Mouse (Mus musculus) limb, embryonic 11.5 days (tissue): ENCODE results near the gene Trhr2. TPM values are rescaled to one million over a fixed set of nuclear protein-coding genes. Genes with fewer than 3 reads are reported as not detected.

ENCODE experiments used
- ATAC-seq: fragments of 200-750 bp; cut with Nextera tagmentation; 2 replicates; pipeline ENCODE4 v1.8.0; 2017; ENCODE audit warnings: low read depth; ENCODE audit not compliant: insufficient number of reproducible peaks, low FRiP score, low TSS enrichment
- DNase-seq: peaks from one replicate; pipeline ENCODE4 v3.0.0-alpha.2; 2015; ENCODE audit warnings: low spot score
- H3K27ac ChIP-seq: fragments of 300-500 bp; sonication (generic); replicated peaks from 2 replicates; pipeline ENCODE4 v1.5.1; 2014; ENCODE audit warnings: low read depth, mild to moderate bottlenecking, low read length
- H3K27me3 ChIP-seq: fragments of 300-500 bp; sonication (generic); 2 replicates; pipeline ENCODE4 v1.6.1; 2014; ENCODE audit warnings: mild to moderate bottlenecking, low read length, mixed read lengths; ENCODE audit not compliant: control insufficient read depth, insufficient read depth
- H3K36me3 ChIP-seq: fragments of 300-500 bp; sonication (generic); 2 replicates; pipeline ENCODE4 v1.6.1; 2014; ENCODE audit warnings: mild to moderate bottlenecking, low read length, moderate library complexity, mixed read lengths; ENCODE audit not compliant: control insufficient read depth, insufficient read depth
- H3K4me1 ChIP-seq: fragments of 300-500 bp; sonication (generic); 2 replicates; pipeline ENCODE4 v1.6.1; 2014; ENCODE audit warnings: low read length, mixed read lengths; ENCODE audit not compliant: control insufficient read depth, insufficient read depth
- H3K4me2 ChIP-seq: fragments of 300-500 bp; sonication (generic); 2 replicates; pipeline ENCODE4 v1.6.1; 2014; ENCODE audit warnings: low read depth, mild to moderate bottlenecking, moderate library complexity; ENCODE audit not compliant: severe bottlenecking
- H3K4me3 ChIP-seq: fragments of 300-500 bp; sonication (generic); 2 replicates; pipeline ENCODE4 v1.5.1; 2014; ENCODE audit warnings: low read depth, low read length
- H3K9ac ChIP-seq: fragments of 300-500 bp; sonication (generic); 2 replicates; pipeline ENCODE4 v1.6.1; 2014; ENCODE audit warnings: mild to moderate bottlenecking, low read length
- H3K9me3 ChIP-seq: fragments of 300-500 bp; sonication (generic); 2 replicates; pipeline ENCODE4 v1.6.1; 2016; ENCODE audit warnings: low read length; ENCODE audit not compliant: control insufficient read depth
- WGBS: fragments of 180-500 bp; shearing (Covaris S2); extraction: QIAGEN DNeasy Blood & Tissue Kit; methylation state at CpG from one replicate; pipeline ENCODE4 v1.1.7; 2014; 5-methylcytosine and 5-hydroxymethylcytosine counted together
- polyA plus RNA-seq: library from polyadenylated mRNA; unstranded; fragments of >200 nt; fragmentation: Nextera tagmentation; extraction: Ambion mirVana; gene quantifications from 2 replicates; pipeline ENCODE4 v1.2.1, GENCODE M21; 2014

Gene Trhr2
- polyA plus RNA-seq, 1 experiment from 2014 or later, result not detected

DNA sequence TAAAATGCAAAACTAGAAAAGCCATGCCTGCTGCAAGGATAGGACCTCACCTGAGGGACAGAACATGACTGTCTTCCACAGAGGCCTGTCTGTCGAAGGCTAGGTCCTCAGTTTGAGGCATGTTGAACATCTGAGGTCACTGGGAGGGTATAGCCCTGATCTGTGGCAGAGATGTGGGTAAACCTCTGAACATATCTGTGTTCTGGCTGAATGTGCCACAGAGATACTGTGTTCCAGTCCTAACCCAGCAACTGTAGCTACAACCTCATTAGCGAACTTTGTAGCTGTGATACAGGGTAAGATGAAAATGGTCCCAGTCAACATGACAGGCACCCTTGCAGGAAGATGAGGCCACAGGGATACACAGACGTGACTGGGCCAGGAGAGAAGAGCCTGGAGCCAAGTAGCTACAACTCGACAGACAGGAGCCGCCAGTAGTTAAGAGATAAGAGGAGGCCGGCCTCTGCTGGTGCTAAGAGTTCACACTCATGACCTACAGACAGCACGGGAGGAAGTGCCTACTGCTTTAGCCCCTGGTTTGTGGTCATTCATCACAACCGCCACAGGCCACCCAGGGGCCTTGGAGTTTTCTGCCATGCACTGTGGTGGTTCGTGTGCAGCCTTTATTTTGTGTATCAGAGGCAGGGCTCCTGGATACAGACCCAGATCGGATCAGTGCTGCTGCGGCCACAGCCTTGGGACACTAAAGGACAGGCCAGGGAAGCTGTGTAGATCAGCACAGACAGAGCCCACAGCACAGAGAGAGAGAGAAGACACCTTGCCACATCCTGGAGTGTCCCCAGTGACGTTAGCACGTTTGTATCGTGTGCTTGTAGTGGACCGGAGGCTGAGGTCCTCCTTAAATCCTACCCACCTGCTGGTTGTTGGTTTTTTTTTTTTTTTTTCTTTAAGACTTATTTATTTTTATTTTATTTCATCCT lies 10.9 kb downstream of the Trhr2 start:
- Histone ChIP-seq H3K27me3 (0 out of 2 replicates have a peak, but pooled peaks cover under 1% of the 10 kb centered on the region), H3K27ac (no peak overlapping the region), H3K9ac (no peak overlapping the region), H3K9me3 (no peaks in the 10 kb centered on the region), H3K4me2 (no peak overlapping the region), H3K36me3 (no peaks in the 10 kb centered on the region), H3K4me1 (peaks cover 3% of the 10 kb centered on the region; the same call in 1 of the 2 replicates), H3K4me3 (no peak overlapping the region)
- DNase-seq (no peak), ATAC-seq (no peak)
- whole genome bisulfite sequencing, result 22% methylated on average over 15 of the region's 15 CpGs

DNA sequence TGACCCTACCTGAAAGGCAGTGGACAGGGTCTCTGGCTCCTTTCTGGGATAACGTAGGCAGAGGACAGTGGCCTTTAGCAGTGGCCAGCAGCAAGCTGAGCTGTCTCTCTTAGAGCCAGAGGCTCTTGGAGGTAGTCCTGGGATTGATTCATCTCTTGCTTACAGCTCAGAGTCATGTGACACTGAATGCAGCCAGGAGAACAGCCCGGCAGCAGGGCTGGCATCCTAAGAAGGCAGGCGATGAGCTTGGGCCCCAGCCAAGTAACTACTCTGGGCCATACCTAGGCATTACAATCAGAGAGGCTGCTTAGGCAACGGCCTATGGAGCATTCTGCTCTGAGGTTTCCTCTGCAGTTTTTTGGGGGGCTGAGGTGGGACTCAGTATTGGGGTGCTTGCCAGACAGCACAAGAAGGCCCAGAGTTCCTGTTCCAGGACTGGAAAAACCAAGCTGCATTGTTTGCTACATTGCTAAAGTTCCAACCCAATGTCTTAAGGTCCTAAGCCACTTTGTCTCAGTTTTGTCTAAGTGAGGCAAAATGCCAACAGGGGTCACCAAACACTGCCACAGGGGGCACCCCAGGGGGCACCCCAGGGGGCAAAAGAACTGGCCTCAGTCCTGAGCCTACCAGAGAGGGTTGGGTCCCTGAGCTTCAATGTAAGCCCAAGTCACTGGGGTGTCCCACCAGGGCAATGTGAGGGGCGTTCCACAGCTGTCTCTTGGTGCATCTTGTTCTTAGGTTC lies 12.6 kb downstream of the Trhr2 start:
- WGBS, result 77% methylated on average over 5 of the region's 5 CpGs

DNA sequence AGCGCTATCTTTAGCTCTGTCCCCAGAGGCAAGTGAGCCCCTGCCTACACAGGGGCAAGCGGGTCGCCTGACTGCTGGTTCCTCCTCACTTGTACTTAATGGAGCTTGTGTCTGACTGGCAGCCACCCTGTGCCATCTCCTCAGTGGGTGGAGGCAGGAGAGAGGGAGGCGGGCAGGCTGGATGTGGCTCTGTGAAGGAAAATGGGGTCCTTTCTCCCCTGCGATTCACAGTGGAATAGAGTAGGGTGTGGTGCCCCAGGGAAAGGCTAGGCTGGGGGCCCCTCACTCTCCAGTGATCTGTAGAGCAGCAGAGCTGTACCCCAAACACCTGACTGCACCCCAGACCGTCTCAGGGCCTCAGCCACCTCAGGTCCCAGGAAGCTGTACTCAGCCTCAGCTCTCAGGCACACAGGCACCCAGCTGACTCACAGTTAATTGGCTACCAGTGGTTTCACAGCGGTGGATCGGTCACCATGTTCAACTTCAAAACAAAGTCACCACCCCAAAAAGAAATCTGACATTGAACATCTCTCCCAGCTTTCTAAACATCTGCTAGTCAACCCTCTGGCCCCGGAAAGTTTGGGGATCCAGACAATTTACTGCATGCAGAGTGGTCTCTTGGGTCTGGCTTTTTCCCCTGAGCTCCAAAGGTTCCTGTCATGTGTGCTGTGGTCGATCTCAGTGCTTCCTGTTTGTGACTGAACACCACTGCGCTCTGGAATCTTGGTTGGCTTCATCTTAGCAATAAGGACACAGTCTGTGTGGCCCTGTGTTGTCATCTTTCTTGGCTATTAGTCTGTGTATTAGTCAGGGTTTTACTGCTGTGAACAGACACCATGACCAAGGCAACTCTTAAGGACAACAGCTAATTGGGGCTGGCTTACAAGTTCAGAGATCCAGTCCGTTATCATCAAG lies 15.1 kb downstream of the Trhr2 start:
- WGBS, result 61% methylated on average over 12 of the region's 12 CpGs
- Histone ChIP-seq H3K4me1 (peaks cover 7% of the 10 kb centered on the region), H3K9me3 (no peaks in the 10 kb centered on the region), H3K4me2 (no peak overlapping the region), H3K4me3 (no peak overlapping the region), H3K9ac (no peak overlapping the region), H3K36me3 (no peaks in the 10 kb centered on the region), H3K27ac (no peak overlapping the region), H3K27me3 (peaks cover 22% of the 10 kb centered on the region)
- DNase-seq (no peak), ATAC-seq (no peak)

More for the DNA sequence above, 12.6 kb downstream of the Trhr2 start:
- H3K27ac ChIP-seq, result no peak overlapping the region
- no peak overlapping the region for H3K9ac ChIP-seq
- H3K4me2 ChIP-seq, result no peak overlapping the region
- H3K4me1 ChIP-seq, result peaks cover 6% of the 10 kb centered on the region
- DNase-seq (no peak), ATAC-seq (no peak)
- H3K9me3 ChIP-seq, result no peaks in the 10 kb centered on the region
- no peak overlapping the region for H3K4me3 ChIP-seq
- peaks cover 13% of the 10 kb centered on the region; the same call in 1 of the 2 replicates for H3K27me3 ChIP-seq
- no peaks in the 10 kb centered on the region for H3K36me3 ChIP-seq

DNA sequence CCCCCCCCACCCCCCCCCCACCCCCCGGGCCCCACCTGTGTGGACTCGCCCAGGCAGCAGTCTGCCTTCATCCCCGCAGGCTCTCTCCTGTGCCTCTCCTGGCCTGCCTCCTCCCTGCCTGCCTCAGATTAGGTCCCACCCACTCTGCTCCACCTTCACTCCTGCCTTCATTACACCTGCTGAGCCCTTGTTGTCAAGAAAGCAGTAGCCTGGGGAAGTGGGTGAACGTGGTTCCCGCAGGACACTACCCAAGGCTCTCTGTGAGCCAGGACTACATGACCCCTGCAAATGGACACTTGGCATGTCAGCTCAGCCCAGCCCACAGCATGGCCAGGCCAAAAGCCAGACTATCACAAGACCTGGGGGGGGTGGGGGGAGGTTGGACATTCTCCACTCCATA lies 16.3 kb downstream of the Trhr2 start:
- Histone ChIP-seq H3K36me3 (no peaks in the 10 kb centered on the region), H3K4me1 (peaks cover 7% of the 10 kb centered on the region; the same call in 1 of the 2 replicates), H3K4me2 (peak overlapping the region; percentile 21; the same call in 1 of the 2 replicates), H3K27me3 (peaks cover 22% of the 10 kb centered on the region), H3K27ac (no peak overlapping the region), H3K9ac (no peak overlapping the region), H3K4me3 (peak overlapping the region; percentile 22; the same call in 1 of the 2 replicates), H3K9me3 (no peaks in the 10 kb centered on the region)
- ATAC-seq, result peak; percentile 60; the same call in 1 of the 2 replicates
- 5% methylated on average over 2 of the region's 5 CpGs for WGBS
- DNase-seq, result no peak

DNA sequence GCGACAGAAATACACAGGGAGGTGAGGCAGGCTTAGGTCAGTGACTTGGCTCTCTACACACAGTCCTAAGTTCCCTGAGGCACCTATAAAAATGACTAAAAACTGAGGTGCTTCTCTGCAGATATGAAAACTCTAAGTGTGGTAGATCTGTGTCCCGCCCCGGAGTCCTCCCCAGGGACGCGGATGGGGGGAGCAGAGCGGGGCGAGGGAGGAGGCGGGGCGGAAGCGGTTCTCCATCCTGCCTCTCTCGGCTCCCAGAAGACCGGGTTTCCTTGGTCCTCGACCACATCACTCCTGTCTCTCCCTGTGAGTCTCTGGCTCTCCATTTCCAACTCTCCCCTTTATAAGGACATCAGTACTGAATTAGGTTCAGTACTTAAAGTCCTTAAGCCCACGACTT lies 16.8 kb downstream of the Trhr2 start:
- Histone ChIP-seq H3K36me3 (no peaks in the 10 kb centered on the region), H3K4me2 (peak overlapping the region; percentile 59), H3K4me1 (peaks cover 7% of the 10 kb centered on the region; the same call in 1 of the 2 replicates), H3K27ac (no peak overlapping the region), H3K9me3 (no peaks in the 10 kb centered on the region), H3K9ac (0 out of 2 replicates have a peak overlapping the region, but pooled peaks have one; percentile 32), H3K4me3 (peak overlapping the region; percentile 22), H3K27me3 (peaks cover 22% of the 10 kb centered on the region)
- ATAC-seq, result 0 out of 2 replicates have a peak, but pooled peaks have one; percentile 10
- peak; percentile 63 for DNase-seq
- under 1% methylated on average over 14 of the region's 14 CpGs for WGBS

DNA sequence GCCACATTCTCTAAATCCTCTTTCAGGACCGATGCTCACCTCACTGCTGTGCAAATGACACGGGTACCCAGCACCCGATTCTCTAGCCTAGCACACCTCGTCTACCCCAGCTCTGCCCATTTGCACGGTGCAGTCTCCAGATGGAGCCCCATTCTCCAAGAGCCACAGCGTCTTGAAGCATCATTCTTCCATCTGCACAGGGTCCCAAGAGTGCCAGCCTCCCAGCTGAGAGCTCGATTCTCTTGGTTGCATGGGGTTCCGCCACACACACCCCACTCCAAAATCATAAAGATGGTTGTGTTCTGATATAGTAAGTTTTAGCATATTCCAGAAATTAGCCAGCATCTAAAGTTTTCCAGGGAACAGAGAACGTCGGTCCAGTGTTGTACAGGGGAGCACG lies 17.2 kb downstream of the Trhr2 start:
- Histone ChIP-seq H3K9me3 (no peaks in the 10 kb centered on the region), H3K27me3 (peaks cover 22% of the 10 kb centered on the region), H3K27ac (no peak overlapping the region), H3K4me1 (peaks cover 7% of the 10 kb centered on the region; the same call in 1 of the 2 replicates), H3K9ac (no peak overlapping the region), H3K36me3 (no peaks in the 10 kb centered on the region), H3K4me3 (peak overlapping the region; percentile 22), H3K4me2 (peak overlapping the region; percentile 59)
- WGBS, result 9% methylated on average over 11 of the region's 11 CpGs
- ATAC-seq, result no peak
- DNase-seq, result no peak

DNA sequence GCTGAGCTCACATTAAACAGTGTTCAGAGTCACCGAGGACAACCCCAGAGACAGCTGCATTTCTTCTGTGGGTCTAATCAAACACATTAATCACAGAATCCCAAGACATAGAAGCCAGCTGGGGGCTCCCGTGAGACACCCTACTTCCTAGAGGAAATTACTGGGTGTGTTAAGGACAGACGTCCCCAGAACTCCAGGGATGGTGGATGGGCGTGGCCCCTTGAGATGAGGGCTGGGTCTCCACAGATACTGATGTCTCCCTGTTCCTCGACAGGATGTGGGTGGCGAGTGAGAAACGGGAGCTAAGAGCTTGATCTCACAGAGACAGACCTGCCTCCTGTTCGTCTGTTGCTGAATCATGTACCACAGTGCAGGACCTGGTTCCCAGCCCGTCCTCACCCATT lies 17.7 kb downstream of the Trhr2 start:
- Histone ChIP-seq H3K9ac (no peak overlapping the region), H3K4me3 (no peak overlapping the region), H3K4me1 (peaks cover 7% of the 10 kb centered on the region; the same call in 1 of the 2 replicates), H3K36me3 (no peaks in the 10 kb centered on the region), H3K27ac (no peak overlapping the region), H3K4me2 (no peak overlapping the region), H3K27me3 (peaks cover 27% of the 10 kb centered on the region), H3K9me3 (no peaks in the 10 kb centered on the region)
- no peak for ATAC-seq
- no peak for DNase-seq
- 6% methylated on average over 9 of the region's 9 CpGs for WGBS
